Mouse (Mus musculus): ENCODE data around the gene Zfp260. TPM values are rescaled to one million over a fixed set of nuclear protein-coding genes. Genes with fewer than 3 reads are reported as not detected.

Zfp260 gene
- total RNA-seq, 2 experiments from 2014 or later, result 30.7 to 37.3 TPM

- peak; percentile 82 for DNase-seq (ENCODE audit: low spot score)
- intact Hi-C loops (cut with DNase I), result loop anchor here (2.0 kb wide), 1 partner anchor 23 kb away; no protein-coding TSS in a partner anchor
Measured at GRCm38 (mm10) chr7:30121308-30122187, 27.0 kb downstream of the Zfp260 start, which contains the start of gene Zfp382. Zfp382 (plus strand) TSS chr7:30121942.

- no peak for DNase-seq (ENCODE audit: low spot score)
- intact Hi-C loops (cut with DNase I), result no loop called here
Measured at GRCm38 (mm10) chr7:30122188-30122530, 27.6 kb downstream of the Zfp260 start.

GRCm38 (mm10) chr7:30129900-30130299 is 35.3 kb downstream of the Zfp260 start:
- DNase-seq (ENCODE audit: low spot score), result no peak
- intact Hi-C loops (cut with DNase I), result loop anchor here (5.0 kb wide), 1 partner anchor 37 kb away; the partner anchor contains the start of gene Zfp146

- intact Hi-C loops (cut with DNase I), result no loop called here
Measured at GRCm38 (mm10) chr7:30132396-30132795, 37.8 kb downstream of the Zfp260 start.

GRCm38 (mm10) chr7:30136826-30137225 is 42.2 kb downstream of the Zfp260 start:
- intact Hi-C loops (cut with DNase I), result no loop called here
- DNase-seq (ENCODE audit: low spot score), result no peak

More at GRCm38 (mm10) chr7:30132396-30132795, 37.8 kb downstream of the Zfp260 start:
- no peak for DNase-seq (ENCODE audit: low spot score)

GRCm38 (mm10) chr7:30143170-30143554 is 48.6 kb downstream of the Zfp260 start:
- intact Hi-C loops (cut with DNase I), result no loop called here

GRCm38 (mm10) chr7:30143555-30144209 is 49.1 kb downstream of the Zfp260 start:
- intact Hi-C loops (cut with DNase I), result no loop called here
- peak; percentile 45 for DNase-seq (ENCODE audit: low spot score)

More at GRCm38 (mm10) chr7:30143170-30143554, 48.6 kb downstream of the Zfp260 start:
- no peak for DNase-seq (ENCODE audit: low spot score)

GRCm38 (mm10) chr7:30147011-30147410 is 52.4 kb downstream of the Zfp260 start:
- intact Hi-C loops (cut with DNase I), result no loop called here
- no peak for DNase-seq (ENCODE audit: low spot score)

- DNase-seq (ENCODE audit: low spot score), result no peak
- intact Hi-C loops (cut with DNase I), result no loop called here
Measured at GRCm38 (mm10) chr7:30154040-30154439, 59.5 kb downstream of the Zfp260 start.

GRCm38 (mm10) chr7:30155507-30155906 is 60.9 kb downstream of the Zfp260 start:
- DNase-seq (ENCODE audit: low spot score), result no peak
- intact Hi-C loops (cut with DNase I), result no loop called here

Small RNA genes within 50 kb of the gene (microRNA-seq; reads per million reads assigned to microRNA genes)
- gene Gm23368, result not detected

Other genes with a start within 250 kb of the Zfp260 start
- gene Zfp940, start 241.1 kb upstream of the Zfp260 start, total RNA-seq (2021), result 1 to 10 TPM in 1 of 2 experiments, under 1 TPM in 1; 0.16 to 1.1 TPM
- gene Zfp420, start 234.8 kb upstream of the Zfp260 start, total RNA-seq (2021), result 1 to 10 TPM; 3.0 to 3.5 TPM
- gene Zfp27, start 188.2 kb upstream of the Zfp260 start, total RNA-seq (2021), result 1 to 10 TPM; 7.0 to 8.7 TPM
- gene Zfp383, start 186.6 kb upstream of the Zfp260 start, total RNA-seq (2021), result 1 to 10 TPM; 6.2 to 8.2 TPM
- gene Zfp74, start 140.7 kb upstream of the Zfp260 start, total RNA-seq (2021), result 1 to 10 TPM; 6.6 to 7.8 TPM
- gene Zfp568, start 110.8 kb upstream of the Zfp260 start, total RNA-seq (2021), result 10 to 100 TPM; 24.5 to 28.1 TPM
- 1 to 10 TPM; 2.2 to 2.8 TPM for gene Zfp14, start 43.4 kb upstream of the Zfp260 start, total RNA-seq (2021)
- 1 to 10 TPM; 1.9 to 2.0 TPM for gene Zfp82, start 21.9 kb upstream of the Zfp260 start, total RNA-seq (2021)
- not detected for gene Gm26920, start 4.4 kb upstream of the Zfp260 start, total RNA-seq (2021)
- 1 to 10 TPM; 2.2 TPM for gene Zfp566, start 4.2 kb upstream of the Zfp260 start, total RNA-seq (2021)
- 1 to 10 TPM; 2.7 to 2.9 TPM for gene Zfp382, start 27.2 kb downstream of the Zfp260 start, total RNA-seq (2021)
- 10 to 100 TPM; 27.7 to 31.0 TPM for gene Zfp146, start 75.0 kb downstream of the Zfp260 start, total RNA-seq (2021)
- 1,000 to 10,000 TPM; 2,700 to 2,749 TPM for gene Cox7a1, start 89.4 kb downstream of the Zfp260 start, total RNA-seq (2021)
- 100 to 1,000 TPM; 270 to 283 TPM for gene Capns1, start 104.0 kb downstream of the Zfp260 start, total RNA-seq (2021)
- 10 to 100 TPM; 54.6 to 56.6 TPM for gene Polr2i, start 137.2 kb downstream of the Zfp260 start, total RNA-seq (2021)
- gene Tbcb, start 137.5 kb downstream of the Zfp260 start, total RNA-seq (2021), result 10 to 100 TPM; 54.1 to 56.7 TPM
- not detected for gene Ovol3, start 140.9 kb downstream of the Zfp260 start, total RNA-seq (2021)
- gene Thap8, start 185.3 kb downstream of the Zfp260 start, total RNA-seq (2021), result not detected
- gene Wdr62, start 185.6 kb downstream of the Zfp260 start, total RNA-seq (2021), result 1 to 10 TPM; 1.1 to 1.8 TPM
- gene Clip3, start 197.0 kb downstream of the Zfp260 start, total RNA-seq (2021), result 1 to 10 TPM; 7.0 to 7.7 TPM
- gene Alkbh6, start 213.9 kb downstream of the Zfp260 start, total RNA-seq (2021), result 10 to 100 TPM; 23.1 to 24.6 TPM
- 1 to 10 TPM in 1 of 2 experiments, under 1 TPM in 1; 0.65 to 1.3 TPM for gene Syne4, start 220.0 kb downstream of the Zfp260 start, total RNA-seq (2021)
- under 1 TPM; 0.45 to 0.99 TPM for gene E130208F15Rik, start 227.0 kb downstream of the Zfp260 start, total RNA-seq (2021)
- 10 to 100 TPM; 12.1 to 12.3 TPM for gene Sdhaf1, start 229.1 kb downstream of the Zfp260 start, total RNA-seq (2021)

Data from heart, postnatal 25 days (tissue).